Mouse (Mus musculus) testis, adult 2 months (tissue): ENCODE data around the gene Ccdc8. TPM values are rescaled to one million over a fixed set of nuclear protein-coding genes. Genes with fewer than 3 reads are reported as not detected.
"Not testable (repeated sequence)": the region's sequence is repeated elsewhere in the genome, so short reads cannot be mapped to it uniquely, and the experiment has no call there.

Experiments
- H3K27ac ChIP-seq: fragments of 200-500 bp; 2 replicates; pipeline ENCODE4 v1.5.1; 2012; ENCODE audit warnings: low read depth, low read length; ENCODE audit not compliant: control insufficient read depth, insufficient read depth
- H3K27me3 ChIP-seq: fragments of 200-500 bp; 2 replicates; pipeline ENCODE4 v1.6.1; 2012; ENCODE audit warnings: mild to moderate bottlenecking, low read length, moderate library complexity; ENCODE audit not compliant: control insufficient read depth, insufficient read depth
- H3K36me3 ChIP-seq: fragments of 200-500 bp; 2 replicates; pipeline ENCODE4 v1.6.1; 2012; ENCODE audit warnings: mild to moderate bottlenecking, low read length; ENCODE audit not compliant: control insufficient read depth, insufficient read depth
- H3K4me1 ChIP-seq: fragments of 200-500 bp; 2 replicates; pipeline ENCODE4 v1.6.1; 2012; ENCODE audit warnings: low read length; ENCODE audit not compliant: control insufficient read depth, insufficient read depth
- H3K4me3 ChIP-seq: fragments of 200-500 bp; 2 replicates; pipeline ENCODE4 v1.5.1; 2012; ENCODE audit warnings: low read depth, mild to moderate bottlenecking, low read length, moderate library complexity, mixed read lengths; ENCODE audit not compliant: control insufficient read depth
- CTCF ChIP-seq: fragments of 200-500 bp; IDR thresholded peaks from 2 replicates; pipeline ENCODE4 v1.5.1; 2012; ENCODE audit warnings: low read depth, mild to moderate bottlenecking, inconsistent platforms, low read length, moderate library complexity; ENCODE audit not compliant: control insufficient read depth, insufficient read depth, insufficient replicate concordance
- POLR2A ChIP-seq: fragments of 200-500 bp; IDR thresholded peaks from 2 replicates; pipeline ENCODE4 v1.6.1; 2012; ENCODE audit warnings: low read depth, mild to moderate bottlenecking, inconsistent platforms, low read length, moderate library complexity; ENCODE audit not compliant: control insufficient read depth
- polyA plus RNA-seq: library from polyadenylated mRNA; depleted of rRNA; stranded (reverse); fragments of >200 nt; gene quantifications from 2 replicates; pipeline ENCODE4 v1.2.3, GENCODE M21; 2012

The Ccdc8 gene
- polyA plus RNA-seq, 1 experiment: 1.6 TPM

GRCm38 (mm10) chr7:16947959-16948361 is 44.5 kb upstream of the Ccdc8 start:
- 0 out of 2 replicates have a peak overlapping the region, but pooled peaks have one; percentile 43 for H3K27ac ChIP-seq
- H3K36me3 ChIP-seq: no peaks in the 10 kb centered on the region; the same call in 1 of the 2 replicates
- peak overlapping the region; percentile 96 for H3K4me3 ChIP-seq
- TF ChIP-seq POLR2A (no peak; the same call in 1 of the 2 replicates), CTCF (no peak)
- no peaks in the 10 kb centered on the region for H3K27me3 ChIP-seq
- H3K4me1 ChIP-seq: peaks cover 37% of the 10 kb centered on the region

- TF ChIP-seq CTCF (no peak), POLR2A (peak; percentile 27; the same call in 1 of the 2 replicates)
- Histone ChIP-seq H3K4me1 (peaks cover 37% of the 10 kb centered on the region), H3K27me3 (no peaks in the 10 kb centered on the region), H3K4me3 (peak overlapping the region; percentile 96), H3K36me3 (no peaks in the 10 kb centered on the region; the same call in 1 of the 2 replicates), H3K27ac (peak overlapping the region; percentile 94; the same call in 1 of the 2 replicates)
Measured at GRCm38 (mm10) chr7:16948923-16949458, 43.5 kb upstream of the Ccdc8 start.

- H3K27ac ChIP-seq: peak overlapping the region; percentile 94
- H3K4me3 ChIP-seq: peak overlapping the region; percentile 96
- H3K4me1 ChIP-seq: peaks cover 31% of the 10 kb centered on the region
- TF ChIP-seq CTCF (peak; percentile 71; the same call in 1 of the 2 replicates), POLR2A (peak; percentile 90)
- H3K27me3 ChIP-seq: no peaks in the 10 kb centered on the region
- no peaks in the 10 kb centered on the region; the same call in 1 of the 2 replicates for H3K36me3 ChIP-seq
Measured at GRCm38 (mm10) chr7:16949908-16950841, 42.3 kb upstream of the Ccdc8 start.

- TF ChIP-seq POLR2A (no peak), CTCF (peak; percentile 65; the same call in 1 of the 2 replicates)
- Histone ChIP-seq H3K4me3 (peak overlapping the region; percentile 96), H3K27me3 (no peaks in the 10 kb centered on the region), H3K4me1 (peaks cover 26% of the 10 kb centered on the region), H3K27ac (peak overlapping the region; percentile 94), H3K36me3 (no peaks in the 10 kb centered on the region; the same call in 1 of the 2 replicates)
Measured at GRCm38 (mm10) chr7:16950861-16951635, 41.5 kb upstream of the Ccdc8 start.

- peaks cover 16% of the 10 kb centered on the region for H3K4me1 ChIP-seq
- not testable (repeated sequence) for H3K27me3 ChIP-seq, H3K27ac ChIP-seq, H3K4me3 ChIP-seq, H3K36me3 ChIP-seq
Measured at GRCm38 (mm10) chr7:16953776-16954175, 38.7 kb upstream of the Ccdc8 start.

GRCm38 (mm10) chr7:16955712-16956111 is 36.8 kb upstream of the Ccdc8 start:
- H3K4me3 ChIP-seq: no peak overlapping the region
- peaks cover 22% of the 10 kb centered on the region for H3K4me1 ChIP-seq
- TF ChIP-seq CTCF (no peak), POLR2A (no peak)
- no peaks in the 10 kb centered on the region; the same call in 1 of the 2 replicates for H3K36me3 ChIP-seq
- no peaks in the 10 kb centered on the region for H3K27me3 ChIP-seq
- no peak overlapping the region for H3K27ac ChIP-seq
